Mouse (Mus musculus) adrenal gland, postnatal 25 days (tissue): Measurements from ENCODE around the gene Nkx6-2. TPM values are rescaled to one million over a fixed set of nuclear protein-coding genes. Genes with fewer than 3 reads are reported as not detected.

Experiments used
- DNase-seq: peaks from one replicate; pipeline ENCODE4 v3.0.0; 2021; ENCODE audit warnings: mixed read lengths
- total RNA-seq: library from RNA; stranded (reverse); gene quantifications from 2 replicates; pipeline ENCODE4 v1.2.3, GENCODE M21; 2021

Gene Nkx6-2
- total RNA-seq, 1 experiment from 2014 or later: not detected

DNA sequence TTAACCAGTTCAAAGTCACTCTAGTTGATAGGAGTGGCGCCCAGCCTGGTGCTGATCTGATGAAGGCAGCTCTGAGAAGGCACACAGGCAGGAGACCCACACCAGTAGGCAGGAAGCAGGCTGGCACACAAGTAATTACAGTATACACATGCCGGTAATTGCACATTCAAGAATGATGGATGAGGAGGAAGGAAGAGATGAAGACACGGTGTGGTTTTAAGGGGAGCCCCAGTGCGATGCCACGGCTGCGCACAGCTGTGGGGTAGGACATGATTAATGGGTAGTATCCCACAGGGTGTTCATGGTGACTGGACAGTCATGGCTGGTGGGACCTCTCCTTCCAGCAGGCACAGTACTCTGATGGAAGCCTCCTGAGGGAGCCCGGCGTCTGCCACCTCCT, 16.1 kb downstream of the Nkx6-2 start:
- DNase-seq: no peak

DNA sequence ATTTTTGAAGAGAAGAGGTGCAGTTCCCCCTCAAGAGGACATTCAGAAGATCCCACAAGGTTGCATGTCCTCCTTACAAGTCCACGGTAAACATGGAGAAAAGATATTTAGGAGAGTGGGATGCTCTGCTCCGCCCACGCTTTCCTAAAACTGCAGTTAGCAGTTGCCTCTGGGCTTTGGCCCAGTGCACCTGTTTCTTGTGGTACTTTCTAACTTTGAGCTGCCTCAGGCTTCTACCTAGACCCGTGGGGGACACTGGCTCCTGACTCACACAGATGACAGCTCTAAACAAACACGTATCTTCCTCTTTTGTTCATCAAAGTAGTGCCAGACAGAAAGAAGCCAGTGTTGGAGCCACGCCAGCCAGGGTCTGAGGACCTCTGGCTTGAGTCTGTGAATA, 16.6 kb downstream of the Nkx6-2 start:
- DNase-seq: no peak

DNA sequence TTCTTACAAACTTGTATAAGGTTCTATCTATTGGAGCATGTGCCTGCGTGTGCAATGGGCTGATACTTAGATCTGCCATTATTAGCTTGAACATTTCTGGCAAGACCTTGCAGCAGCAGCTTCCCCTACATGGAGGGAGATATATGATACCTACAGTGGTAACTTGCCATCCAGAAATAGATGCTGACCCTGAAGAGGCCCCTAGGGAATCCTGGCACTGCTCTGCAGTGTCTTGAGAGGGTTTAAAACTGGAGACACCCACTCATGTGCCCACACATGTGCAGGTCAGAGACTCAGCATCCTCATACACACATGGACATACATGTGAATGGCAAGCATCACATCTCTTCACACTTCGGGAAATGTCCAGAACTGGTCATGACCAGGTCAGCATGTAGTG, 18.4 kb downstream of the Nkx6-2 start:
- DNase-seq: no peak

DNA sequence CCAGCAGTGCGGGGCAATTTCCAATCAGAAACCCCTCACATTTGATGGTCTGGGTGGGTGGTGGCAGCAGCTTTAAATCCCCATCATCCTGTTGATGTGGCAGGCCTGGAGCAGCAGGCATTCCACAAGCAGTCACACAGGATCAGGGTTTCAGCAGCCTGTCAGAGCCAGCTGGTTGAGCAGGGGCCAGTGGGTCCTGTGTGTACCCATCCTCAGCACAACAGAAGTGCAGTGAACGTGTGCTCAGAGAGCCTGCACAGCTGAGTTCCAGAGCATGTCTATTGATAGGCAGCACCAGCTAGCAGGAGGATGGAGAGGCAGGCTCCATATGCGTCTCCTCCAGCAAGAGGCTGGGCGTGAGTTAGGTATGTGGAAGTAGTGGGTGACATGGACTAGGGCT, 19.2 kb downstream of the Nkx6-2 start:
- no peak for DNase-seq

DNA sequence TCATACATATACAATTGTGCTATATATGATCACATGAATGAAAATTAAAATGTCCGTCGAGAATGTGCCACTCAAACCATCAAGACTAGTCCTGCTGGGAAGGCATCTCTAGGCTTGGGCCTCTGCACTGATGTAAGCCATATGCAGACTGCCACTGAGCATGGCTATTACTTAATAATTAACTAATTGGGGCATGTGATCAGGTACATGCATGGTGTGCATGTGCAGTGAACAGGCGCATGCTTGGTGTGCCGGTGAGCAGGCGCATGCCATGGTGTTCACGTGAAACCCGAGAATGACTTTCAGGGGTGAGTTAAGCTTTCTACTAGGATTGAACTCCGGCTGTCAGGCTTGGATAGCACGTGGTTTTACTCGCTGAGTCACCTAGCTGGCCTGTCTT, 22.9 kb downstream of the Nkx6-2 start:
- no peak for DNase-seq

DNA sequence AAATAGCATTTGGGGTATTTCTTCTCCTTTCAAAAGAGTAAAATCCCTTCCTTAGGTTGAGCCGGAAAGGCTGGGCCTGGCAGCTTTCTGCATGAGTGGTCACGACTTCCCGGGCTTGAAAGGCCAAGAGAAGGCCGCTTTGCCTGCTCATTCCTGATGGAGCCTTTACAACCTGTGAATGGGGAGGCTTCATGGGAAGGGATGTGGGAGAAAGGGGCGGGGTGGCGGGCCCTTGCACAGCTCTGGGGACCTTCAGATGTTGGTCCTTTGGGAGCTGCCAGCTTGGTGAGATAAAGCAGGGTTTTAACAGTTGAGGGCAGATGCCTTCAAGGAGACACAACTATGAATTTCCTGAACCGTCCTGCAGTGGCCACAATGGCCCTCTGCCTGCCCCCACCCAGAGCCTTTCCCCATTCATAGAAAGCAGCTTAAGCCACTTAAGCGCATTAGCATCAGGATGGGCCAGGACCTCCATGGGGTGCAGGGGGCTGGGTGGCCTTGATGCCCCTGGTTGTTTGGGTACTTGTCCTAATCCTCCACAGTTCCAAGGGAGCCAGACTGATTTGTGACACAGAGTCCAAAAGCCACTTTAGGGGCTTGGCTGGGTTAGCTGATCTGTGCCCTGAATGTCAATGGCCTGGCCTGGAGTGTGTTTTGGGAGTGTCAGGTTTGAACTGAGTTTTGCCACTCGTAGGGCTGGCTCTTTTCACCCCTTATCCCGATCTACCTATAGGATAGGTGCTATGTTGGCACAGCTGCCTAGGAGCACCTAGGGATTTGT, 25.7 kb downstream of the Nkx6-2 start:
- DNase-seq: no peak

DNA sequence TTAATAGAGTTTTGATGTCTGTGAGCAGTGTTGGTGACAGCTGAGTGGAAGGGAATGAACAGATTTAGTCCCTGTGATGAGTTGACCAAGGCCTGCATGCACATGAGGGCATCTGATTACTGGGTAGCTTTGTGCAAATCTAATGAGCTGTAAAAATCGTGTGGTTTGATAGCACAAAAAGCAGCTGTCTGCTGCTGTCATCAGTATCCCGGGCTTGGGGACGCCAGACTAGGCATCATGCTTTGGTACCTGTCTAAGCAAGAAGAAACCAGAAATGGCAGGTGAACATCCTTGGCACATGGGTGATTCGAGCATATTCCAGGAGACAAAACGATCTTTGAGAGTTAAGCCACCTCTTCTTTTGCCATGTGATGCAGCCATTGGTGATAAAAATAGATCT, 26.3 kb downstream of the Nkx6-2 start:
- no peak for DNase-seq

DNA sequence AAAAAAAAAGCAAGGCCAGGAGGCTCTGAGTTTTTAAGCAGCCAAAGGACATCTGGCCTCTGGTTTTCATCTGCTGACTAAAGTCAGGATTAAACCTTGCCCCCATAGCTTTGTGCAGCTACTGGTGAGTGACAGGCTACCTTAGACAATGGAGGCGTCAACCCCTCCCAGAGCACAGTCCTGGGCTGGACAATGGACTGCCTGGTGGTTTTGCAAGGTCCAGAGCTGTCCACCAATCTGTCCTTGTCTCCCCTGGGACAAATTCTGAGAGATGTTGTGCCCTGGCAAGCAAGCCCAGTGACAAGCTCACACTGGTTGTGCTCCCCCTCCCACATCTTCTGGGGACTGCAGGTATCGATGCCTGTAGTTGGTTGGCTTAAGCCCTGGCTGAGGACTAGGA, 31.1 kb downstream of the Nkx6-2 start:
- no peak for DNase-seq

DNA sequence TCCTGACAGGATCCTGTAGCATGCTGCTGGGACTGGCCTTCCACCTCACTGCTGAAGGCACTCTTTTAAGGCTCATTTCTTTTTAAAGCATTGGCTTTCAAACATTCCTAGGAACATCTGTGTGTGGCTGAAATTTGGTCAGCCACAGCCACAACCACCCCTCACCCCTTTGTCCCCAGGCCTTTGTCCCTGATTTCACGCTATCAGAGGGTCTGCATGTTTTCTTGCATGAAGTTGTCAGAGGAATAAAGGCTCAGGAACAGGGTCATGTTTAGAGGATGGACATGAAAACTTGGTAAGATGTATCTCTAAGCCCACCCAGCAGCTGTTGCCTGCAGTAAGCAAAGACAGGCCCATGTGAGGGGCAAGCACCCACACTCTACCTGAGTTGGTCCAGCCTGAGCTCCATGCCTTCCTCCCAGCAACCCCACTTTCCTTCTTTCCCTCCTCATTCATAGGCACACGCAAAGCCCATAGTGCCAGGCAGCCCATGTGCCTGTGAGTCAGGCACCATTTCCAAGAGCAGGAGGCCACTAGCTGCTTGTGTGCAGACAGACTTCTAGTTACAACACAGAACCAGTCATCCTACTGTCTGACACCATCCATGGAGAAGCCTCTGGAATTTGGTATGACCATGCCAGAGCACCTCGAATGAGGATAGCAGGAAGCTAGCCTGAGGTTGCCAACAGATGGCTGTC, 32.4 kb downstream of the Nkx6-2 start:
- DNase-seq: no peak

DNA sequence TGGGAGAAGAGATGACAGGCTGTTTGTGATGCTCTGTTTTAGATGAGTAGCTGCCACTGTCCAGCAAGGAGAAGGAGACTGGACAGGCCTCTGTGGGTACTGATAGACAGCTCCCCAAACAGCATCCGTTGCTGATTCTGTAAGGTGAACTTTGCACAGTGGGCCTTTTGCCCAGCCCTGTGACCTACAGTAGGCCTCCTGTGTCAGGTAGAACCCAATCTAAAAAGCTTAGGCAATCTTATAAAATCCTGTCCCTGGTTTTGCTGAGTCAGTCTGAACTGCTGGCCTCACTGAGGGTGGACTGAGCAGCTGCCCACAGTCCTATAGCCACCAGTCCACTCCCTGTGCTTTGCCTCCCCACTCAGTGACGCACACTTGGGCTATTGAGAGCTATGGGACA, 35.3 kb downstream of the Nkx6-2 start:
- no peak for DNase-seq

DNA sequence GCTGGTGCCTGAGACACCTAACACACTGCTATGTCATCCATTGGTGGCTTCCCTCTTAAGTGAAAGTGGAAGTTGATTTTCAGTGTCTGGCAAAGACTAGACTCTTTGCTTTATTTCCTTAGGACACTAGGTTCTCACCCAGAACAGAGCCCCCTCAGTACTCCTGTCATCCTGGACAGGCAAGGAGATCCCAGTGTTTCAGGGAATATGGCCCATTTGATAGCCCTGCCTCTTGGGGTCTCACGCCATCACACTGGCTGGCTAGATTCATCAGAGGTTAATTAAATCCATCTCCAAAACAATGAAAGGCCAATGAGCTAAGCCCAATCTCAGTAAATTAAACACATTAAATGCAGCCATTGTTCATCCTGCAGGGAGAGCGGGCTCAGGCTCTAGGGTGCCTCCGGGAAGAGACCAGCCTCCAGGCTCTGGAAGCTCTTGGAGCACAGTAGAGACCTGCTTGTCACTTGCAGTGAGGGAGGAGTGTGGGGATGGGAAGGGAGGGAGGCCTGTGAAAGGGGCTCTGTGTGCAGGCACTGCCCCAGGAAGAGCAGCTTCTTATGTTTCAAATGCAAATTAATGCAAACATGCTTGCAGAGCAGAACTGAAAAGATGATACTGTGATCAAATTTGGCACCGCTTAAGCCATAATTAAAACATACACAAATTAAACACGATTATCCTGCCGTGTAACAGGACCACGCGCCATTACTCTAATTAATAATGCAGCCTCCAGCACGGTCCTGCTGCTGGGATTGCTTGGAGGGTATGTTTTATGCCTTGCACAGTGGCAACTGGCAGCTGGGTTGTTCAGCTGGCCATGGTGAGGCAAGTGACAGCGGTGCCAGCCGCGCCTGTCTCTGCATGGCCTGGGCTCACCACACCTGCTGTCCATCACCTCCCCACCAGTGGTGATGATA, 37.6 kb downstream of the Nkx6-2 start:
- DNase-seq: no peak

DNA sequence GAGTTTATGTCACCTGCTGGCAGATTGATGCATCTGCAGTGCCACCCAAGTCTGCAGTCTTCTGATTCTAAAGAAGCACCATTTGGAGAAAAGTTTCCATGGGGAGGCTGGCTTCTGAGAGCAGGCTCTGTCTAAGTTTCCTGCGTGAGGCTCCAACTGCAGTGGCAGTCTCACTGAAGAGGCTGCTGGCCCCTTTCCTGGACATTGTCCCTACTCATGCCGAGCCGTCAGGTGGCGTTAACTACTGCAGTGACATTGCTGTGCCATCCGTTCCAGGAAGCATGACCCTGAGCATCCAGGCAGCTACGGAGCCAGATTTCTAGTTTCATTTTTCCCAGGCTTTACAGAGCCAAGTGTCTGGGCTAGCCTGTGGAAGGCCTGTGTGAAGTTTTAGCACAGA, 41.2 kb downstream of the Nkx6-2 start:
- DNase-seq: no peak

DNA sequence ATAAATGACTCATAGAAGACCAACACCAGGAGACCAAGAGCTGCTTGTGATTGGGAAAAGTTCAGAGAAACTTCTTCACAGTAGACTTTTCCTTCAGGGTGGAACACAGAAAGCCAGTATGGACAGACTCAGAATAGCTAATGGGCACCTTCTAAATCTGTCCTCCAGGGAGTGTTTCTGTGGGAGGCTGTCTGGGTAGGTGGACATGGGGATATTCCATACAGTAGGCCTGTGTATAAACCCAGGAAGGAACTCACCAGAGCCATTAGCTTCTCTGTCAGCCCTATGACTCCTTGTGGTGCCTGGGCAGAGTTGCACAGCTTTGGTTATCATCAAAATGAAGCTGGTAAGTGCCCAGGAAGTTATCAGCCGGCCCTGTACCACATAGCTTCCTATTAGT, 42.0 kb downstream of the Nkx6-2 start:
- no peak for DNase-seq

DNA sequence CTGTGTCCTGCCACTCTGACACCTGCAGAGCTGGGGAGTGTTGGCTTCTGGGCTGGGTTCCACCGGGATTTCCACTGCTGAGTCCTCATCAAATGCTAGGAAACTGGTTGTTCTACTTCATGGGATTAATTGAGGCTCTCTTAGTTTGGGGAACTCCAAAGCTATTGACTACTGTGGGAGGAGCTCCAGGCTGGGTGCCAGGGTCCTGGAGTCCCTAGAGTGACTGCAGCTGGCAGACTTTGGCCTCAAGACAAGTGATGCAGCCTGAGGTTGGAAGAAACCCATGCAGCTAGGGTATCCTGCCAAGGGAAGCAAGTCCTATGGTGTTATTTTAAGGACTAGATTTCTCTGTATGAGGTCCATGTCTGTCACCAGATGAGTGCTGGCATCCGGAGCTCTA, 44.1 kb downstream of the Nkx6-2 start:
- no peak for DNase-seq

DNA sequence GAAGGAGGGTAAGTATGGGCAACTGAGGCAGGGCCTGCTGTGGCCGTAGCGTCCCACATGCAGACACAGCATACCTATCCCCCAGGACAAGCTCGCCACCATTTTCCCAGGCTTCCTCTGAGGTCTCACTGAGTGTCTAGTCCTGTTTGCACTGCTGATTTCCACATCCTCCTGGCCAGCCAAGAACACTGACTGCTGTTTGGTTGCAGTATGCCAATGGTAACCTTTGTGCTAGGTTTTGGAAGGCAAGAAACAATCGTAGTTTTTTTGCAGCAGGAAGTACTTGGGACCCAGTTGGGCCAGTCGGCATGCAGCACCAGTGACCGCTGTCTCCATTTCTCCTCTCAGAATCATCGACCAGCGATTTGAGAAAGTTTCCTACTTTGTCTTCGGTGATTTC, 44.8 kb downstream of the Nkx6-2 start:
- no peak for DNase-seq

DNA sequence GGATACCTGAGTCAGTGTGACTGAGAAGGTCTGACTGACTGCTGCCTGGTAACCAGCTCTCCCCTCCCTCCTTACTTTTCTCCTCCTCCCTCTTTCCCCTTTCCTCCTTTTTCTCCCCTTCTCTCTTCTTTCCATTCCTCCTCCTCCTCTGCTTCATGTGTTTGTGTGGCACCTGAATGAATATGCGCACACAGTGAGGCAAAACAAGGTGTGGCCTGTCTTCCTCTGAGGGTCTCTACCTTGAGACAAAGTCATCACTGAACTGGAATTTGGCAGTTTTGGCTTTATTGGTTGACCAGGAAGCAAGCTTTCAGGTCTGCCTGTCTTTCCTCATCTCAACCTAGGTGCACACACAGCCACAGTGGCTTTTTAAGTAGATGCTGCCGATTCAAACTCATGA, 45.8 kb downstream of the Nkx6-2 start:
- no peak for DNase-seq

DNA sequence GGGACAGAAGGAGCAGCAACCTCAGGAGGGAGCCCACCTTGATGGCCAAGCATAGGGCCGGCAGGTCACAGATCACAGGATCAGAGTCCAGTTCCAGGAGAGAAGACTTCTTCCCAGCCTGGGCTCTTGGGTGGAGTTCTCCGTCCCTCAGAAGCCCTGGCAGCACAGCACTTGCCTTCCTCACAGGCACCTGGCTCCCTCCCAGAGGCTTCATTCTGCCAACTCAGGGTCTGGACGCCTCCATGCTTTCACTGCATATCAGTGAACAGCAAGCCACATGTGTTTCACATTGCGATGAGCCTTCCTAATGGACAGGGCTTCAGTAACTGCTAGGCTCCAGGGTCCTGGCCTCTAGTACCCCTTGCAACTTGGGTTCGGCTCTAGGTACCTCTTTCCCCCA, 46.3 kb downstream of the Nkx6-2 start:
- no peak for DNase-seq

DNA sequence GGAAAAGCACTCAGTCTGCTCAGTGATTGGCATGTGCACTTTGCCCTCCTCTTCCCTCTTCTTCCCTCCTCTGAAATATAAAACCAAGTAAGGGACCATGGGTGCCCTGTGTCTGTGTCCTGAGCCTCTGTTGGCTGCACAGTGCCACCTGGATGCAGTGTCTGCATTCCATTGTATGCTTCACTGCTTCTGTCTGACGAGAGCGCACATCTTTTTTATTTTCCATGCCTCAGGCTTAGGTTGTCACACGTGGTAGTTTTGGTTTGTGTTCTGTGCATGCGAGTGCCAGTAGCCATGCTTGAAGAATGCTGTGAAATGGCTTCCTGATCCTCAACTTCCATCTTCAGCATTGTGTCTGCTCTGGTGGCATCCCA, 51.2 kb downstream of the Nkx6-2 start:
- no peak for DNase-seq

DNA sequence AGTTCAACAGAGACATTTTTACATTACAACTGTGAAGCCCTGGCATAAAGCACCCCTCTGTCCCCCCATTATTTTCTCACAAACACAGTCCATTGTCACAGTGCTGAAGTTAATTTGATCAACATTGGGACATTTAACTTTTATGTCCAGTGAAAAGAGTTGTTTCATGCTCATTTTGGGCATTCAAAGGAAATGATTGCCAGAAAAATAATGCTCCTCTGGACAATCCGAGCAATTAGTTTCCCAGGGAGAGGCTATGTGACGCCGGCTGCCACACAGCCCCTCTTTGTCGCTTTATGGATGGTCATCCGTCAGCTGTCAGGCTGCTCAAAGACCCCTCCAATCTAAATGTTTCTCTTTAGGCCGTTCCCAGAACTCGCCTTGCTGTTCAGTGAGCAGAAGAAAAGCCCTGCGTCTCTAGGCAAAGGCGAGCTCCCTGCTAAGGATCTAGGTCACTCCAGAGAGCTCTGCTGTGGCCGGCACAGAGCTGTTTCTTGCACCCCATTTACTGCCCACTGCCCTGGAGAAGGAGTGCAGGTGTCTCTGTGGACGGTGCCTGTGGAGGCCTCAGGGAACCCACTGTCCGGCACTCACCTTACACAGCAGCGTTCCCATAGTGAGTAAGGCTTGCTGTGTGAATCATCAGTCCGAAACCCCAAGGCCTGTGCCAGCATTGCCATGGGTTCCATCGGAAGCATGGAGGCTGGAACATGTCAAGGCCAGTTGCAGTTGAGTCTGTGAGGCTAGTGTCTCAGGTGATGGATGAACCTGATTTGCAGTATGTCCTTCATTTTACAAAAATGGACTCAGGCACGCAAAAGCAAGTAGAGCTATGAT, 51.8 kb downstream of the Nkx6-2 start:
- peak; percentile 65 for DNase-seq
